Mouse (Mus musculus) ES-Bruce4 (cell line): Measurements from ENCODE around the gene Gm8879. TPM values are rescaled to one million over a fixed set of nuclear protein-coding genes. Genes with fewer than 3 reads are reported as not detected.
"Not testable (repeated sequence)": the region's sequence is repeated elsewhere in the genome, so short reads cannot be mapped to it uniquely, and the experiment has no call there.

Experiments used
- H3K27ac ChIP-seq: 2 replicates; pipeline ENCODE4 v1.5.1; 2012; ENCODE audit warnings: low read length, inconsistent platforms; ENCODE audit not compliant: insufficient read depth
- H3K27me3 ChIP-seq: 2 replicates; pipeline ENCODE4 v1.6.1; 2012; ENCODE audit warnings: mild to moderate bottlenecking, low read length, inconsistent platforms; ENCODE audit not compliant: control insufficient read depth, poor library complexity, insufficient read depth, severe bottlenecking
- H3K36me3 ChIP-seq: 2 replicates; pipeline ENCODE4 v1.6.1; 2012; ENCODE audit warnings: inconsistent platforms, mild to moderate bottlenecking, low read length, moderate library complexity; ENCODE audit not compliant: control insufficient read depth, poor library complexity, insufficient read depth, severe bottlenecking
- H3K4me1 ChIP-seq: one replicate; pipeline ENCODE4 v1.8.1; 2011; ENCODE audit warnings: low read length; ENCODE audit not compliant: control insufficient read depth, insufficient read depth
- H3K4me3 ChIP-seq: 2 replicates; pipeline ENCODE4 v1.5.1; 2011; ENCODE audit warnings: low read depth, mild to moderate bottlenecking, low read length
- H3K9ac ChIP-seq: 2 replicates; pipeline ENCODE4 v1.6.1; 2012; ENCODE audit warnings: low read depth, mild to moderate bottlenecking, inconsistent platforms; ENCODE audit not compliant: poor library complexity, severe bottlenecking
- H3K9me3 ChIP-seq: replicated peaks from 2 replicates; pipeline ENCODE4 v1.6.1; 2012; ENCODE audit warnings: mild to moderate bottlenecking, low read length, inconsistent platforms; ENCODE audit not compliant: control insufficient read depth, poor library complexity, insufficient read depth, severe bottlenecking
- polyA plus RNA-seq: library from polyadenylated mRNA; stranded (reverse); fragments of >200 nt; gene quantifications from 2 replicates; pipeline ENCODE4 v1.2.4, GENCODE M21; 2011; ENCODE audit warnings: low read depth; ENCODE audit not compliant: missing spikeins, insufficient read depth, insufficient read length

Gm8879 gene
- not detected in 2 replicates for polyA plus RNA-seq

DNA sequence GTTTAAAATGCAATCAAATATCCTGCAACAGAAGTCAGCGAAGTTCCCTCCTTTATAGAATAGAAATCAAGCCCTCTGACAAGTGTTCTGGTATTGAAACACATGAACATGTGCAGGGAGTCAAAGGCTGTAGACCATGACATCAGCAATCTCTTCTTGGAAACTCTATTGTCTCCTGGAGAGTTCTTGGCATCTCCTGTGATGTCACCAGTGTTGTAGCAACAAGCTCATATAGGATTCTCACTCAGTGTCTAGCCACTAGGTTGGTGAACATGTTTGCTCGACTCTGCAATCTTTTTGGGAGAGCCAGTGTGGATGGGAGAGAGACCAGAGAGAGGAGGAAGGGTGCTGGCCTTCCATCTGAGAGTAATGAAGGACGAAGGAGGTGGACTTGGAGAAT lies at the start of gene Gm8879:
Gene Gm8879 (plus strand): TSS at position 301 of the 400 bp plus-strand sequence.
- not testable (repeated sequence) for H3K9ac ChIP-seq, H3K4me3 ChIP-seq, H3K36me3 ChIP-seq, H3K27ac ChIP-seq, H3K9me3 ChIP-seq, H3K27me3 ChIP-seq, H3K4me1 ChIP-seq

GRCm38 (mm10) chr5:11138031-11138430 lies 10.6 kb downstream of the Gm8879 start:
- not testable (repeated sequence) for H3K9ac ChIP-seq, H3K4me1 ChIP-seq, H3K9me3 ChIP-seq, H3K4me3 ChIP-seq, H3K27ac ChIP-seq, H3K36me3 ChIP-seq, H3K27me3 ChIP-seq

Other genes with a start within 250 kb of the Gm8879 start
- not detected in 2 replicates for gene Gm8871, start 179.8 kb upstream of the Gm8879 start, polyA plus RNA-seq
- gene Gm8857, start 179.8 kb upstream of the Gm8879 start, polyA plus RNA-seq, result not detected in 2 replicates
- gene Gm5861, start 55.4 kb downstream of the Gm8879 start, polyA plus RNA-seq, result not detected in 2 replicates
- gene Gm8890, start 128.4 kb downstream of the Gm8879 start, polyA plus RNA-seq, result not detected in 2 replicates
- gene Speer1, start 213.9 kb downstream of the Gm8879 start, polyA plus RNA-seq, result not detected in 2 replicates